Mouse (Mus musculus): ENCODE measurements at regions not wholly inside any gene's neighbourhood (a gene's known extent, or its start where the extent isn't known, plus 50 kb on each side); places are given as distances from the start of the nearest gene placed in this dataset.

GRCm38 (mm10) chr13:31082448-31083140, 108.6 kb downstream of the Gm5447 start:
- TF ChIP-seq GABPA (IDR thresholded peaks at IDR 0.05; ENCODE audit: low read depth, low read length) (no peak), ETS1 (IDR thresholded peaks at IDR 0.05; ENCODE audit: low read depth, low read length) (no peak), MAX (IDR thresholded peaks at IDR 0.05; ENCODE audit: low read length) (no peak), CTCF (IDR thresholded peaks at IDR 0.05 in 2 of 3, conservative IDR thresholded peaks at IDR 0.05 in 1 of 3; ENCODE audit: control insufficient read depth in 1 of 3, insufficient read depth in 1 of 3, low read depth in 2 of 3, low read length in 3 of 3, poor library complexity in 1 of 3, severe bottlenecking in 1 of 3) (peak; percentile 59 to 83 (median 62)), POLR2A (IDR thresholded peaks at IDR 0.05; ENCODE audit: control insufficient read depth in 1 of 2, insufficient read depth in 1 of 2, low read depth in 1 of 2, low read length in 2 of 2, poor library complexity in 1 of 2) (no peak), POLR2AphosphoS2 (IDR thresholded peaks at IDR 0.05; ENCODE audit: low read length) (no peak), MXI1 (IDR thresholded peaks at IDR 0.05; ENCODE audit: low read depth, low read length) (no peak), TCF12 (IDR thresholded peaks at IDR 0.05; ENCODE audit: low read depth, low read length) (no peak), NRF1 (IDR thresholded peaks at IDR 0.05; ENCODE audit: insufficient read depth, low read depth, low read length, poor library complexity, severe bottlenecking) (no peak), USF2 (IDR thresholded peaks at IDR 0.05; ENCODE audit: borderline replicate concordance in 1 of 2, insufficient read depth in 1 of 2, low read depth in 1 of 2, low read length in 2 of 2) (no peak), TAL1 (IDR thresholded peaks at IDR 0.05; ENCODE audit: low read length) (no peak)
